Mouse (Mus musculus) sigmoid colon, adult 10 weeks (tissue): ENCODE data around the gene Atp8b4. TPM values are rescaled to one million over a fixed set of nuclear protein-coding genes. Genes with fewer than 3 reads are reported as not detected.

Source experiments
- polyA plus RNA-seq: library from polyadenylated mRNA; stranded (reverse); fragments of 350-450 nt; fragmentation: Illumina TruSeq; extraction: RNeasy Lipid Tissue Mini Kit (QIAGEN cat#74804); gene quantifications from one replicate; pipeline ENCODE4 v1.2.3, GENCODE M21; 2014; ENCODE audit warnings: low read depth, low replicate concordance

Atp8b4 gene
- polyA plus RNA-seq: 0.98 TPM

GRCm38 (mm10) chr2:126500521-126500920, at the start of gene Atp8b4:
Atp8b4 (minus strand) TSS chr2:126500674.

Other genes with a start within 250 kb of the Atp8b4 start
- 4.3 TPM for gene Slc27a2, start 51.7 kb upstream of the Atp8b4 start, polyA plus RNA-seq
- gene Hdc, start 118.6 kb upstream of the Atp8b4 start, polyA plus RNA-seq: 0.19 TPM
- gene Gabpb1, start 175.7 kb upstream of the Atp8b4 start, polyA plus RNA-seq: 35.4 TPM
- 85.3 TPM for gene Usp8, start 206.7 kb upstream of the Atp8b4 start, polyA plus RNA-seq